Mouse (Mus musculus): ENCODE results near the gene Prdx2. TPM values are rescaled to one million over a fixed set of nuclear protein-coding genes. Genes with fewer than 3 reads are reported as not detected.

Prdx2 gene
- total and polyA plus RNA-seq, 2 experiments from 2014 or later = 758 to 809 TPM

- H3K36me3 ChIP-seq (replicated peaks; ENCODE audit: control insufficient read depth, insufficient read depth, low read length) = no peaks in the 10 kb centered on the region
Observed at GRCm38 (mm10) chr8:84985684-84986378, 16.4 kb downstream of the Prdx2 start.

GRCm38 (mm10) chr8:84986379-84986945 lies 17.1 kb downstream of the Prdx2 start:
- no peaks in the 10 kb centered on the region for H3K9me3 ChIP-seq (replicated peaks; ENCODE audit: control insufficient read depth, low read length)
- H3K27me3 ChIP-seq (ENCODE audit: control insufficient read depth, insufficient read depth, low read length) = no peaks in the 10 kb centered on the region
- H3K36me3 ChIP-seq (replicated peaks; ENCODE audit: control insufficient read depth, insufficient read depth, low read length) = no peaks in the 10 kb centered on the region
- 31% methylated on average over 8 of the region's 8 CpGs for WGBS
- H3K9ac ChIP-seq (replicated peaks; ENCODE audit: low read depth, low read length) = peak overlapping the region; percentile 48; the same call in 1 of the 2 replicates
- TF ChIP-seq EP300 (IDR thresholded peaks at IDR 0.05; ENCODE audit: low read depth) = no peak
- TF ChIP-seq CTCF (IDR thresholded peaks at IDR 0.05; ENCODE audit: low read depth) = no peak
- H3K4me2 ChIP-seq (ENCODE audit: low read depth, low read length) = peak overlapping the region; percentile 87
- H3K4me1 ChIP-seq (ENCODE audit: control insufficient read depth, insufficient read depth) = peaks cover 32% of the 10 kb centered on the region
- peak overlapping the region; percentile 75 for H3K27ac ChIP-seq (ENCODE audit: low read depth)
- ATAC-seq (ENCODE audit: insufficient read depth, low read depth) (no peak), DNase-seq (ENCODE audit: low spot score) (no peak)
- H3K4me3 ChIP-seq (ENCODE audit: low read depth, low read length) = peak overlapping the region; percentile 54

More at GRCm38 (mm10) chr8:84985684-84986378, 16.4 kb downstream of the Prdx2 start:
- H3K9ac ChIP-seq (replicated peaks; ENCODE audit: low read depth, low read length) = peak overlapping the region; percentile 48
- H3K4me1 ChIP-seq (ENCODE audit: control insufficient read depth, insufficient read depth) = peaks cover 34% of the 10 kb centered on the region
- H3K9me3 ChIP-seq (replicated peaks; ENCODE audit: control insufficient read depth, low read length) = no peaks in the 10 kb centered on the region
- DNase-seq (ENCODE audit: low spot score) = peak; percentile 72
- TF ChIP-seq EP300 (IDR thresholded peaks at IDR 0.05; ENCODE audit: low read depth) (no peak), CTCF (IDR thresholded peaks at IDR 0.05; ENCODE audit: low read depth) (0 out of 2 replicates have a peak, but pooled peaks have one; percentile 4)
- no peaks in the 10 kb centered on the region for H3K27me3 ChIP-seq (ENCODE audit: control insufficient read depth, insufficient read depth, low read length)
- peak overlapping the region; percentile 87 for H3K4me2 ChIP-seq (ENCODE audit: low read depth, low read length)
- ATAC-seq (ENCODE audit: insufficient read depth, low read depth) = peak; percentile 12
- H3K27ac ChIP-seq (ENCODE audit: low read depth) = peak overlapping the region; percentile 75
- peak overlapping the region; percentile 54 for H3K4me3 ChIP-seq (ENCODE audit: low read depth, low read length)
- whole genome bisulfite sequencing = under 1% methylated on average over 53 of the region's 53 CpGs

- H3K9ac ChIP-seq (replicated peaks; ENCODE audit: low read depth, low read length) = no peak overlapping the region
- no peak overlapping the region for H3K4me3 ChIP-seq (ENCODE audit: low read depth, low read length)
- ATAC-seq (ENCODE audit: insufficient read depth, low read depth) = no peak
- no peaks in the 10 kb centered on the region for H3K36me3 ChIP-seq (replicated peaks; ENCODE audit: control insufficient read depth, insufficient read depth, low read length)
- H3K4me2 ChIP-seq (ENCODE audit: low read depth, low read length) = no peak overlapping the region
- no peaks in the 10 kb centered on the region for H3K27me3 ChIP-seq (ENCODE audit: control insufficient read depth, insufficient read depth, low read length)
- no peak for TF ChIP-seq CTCF (IDR thresholded peaks at IDR 0.05; ENCODE audit: low read depth)
- WGBS = 79% methylated on average over 5 of the region's 5 CpGs
- peaks cover 27% of the 10 kb centered on the region for H3K4me1 ChIP-seq (ENCODE audit: control insufficient read depth, insufficient read depth)
- no peak for DNase-seq (ENCODE audit: low spot score)
- H3K9me3 ChIP-seq (replicated peaks; ENCODE audit: control insufficient read depth, low read length) = no peaks in the 10 kb centered on the region
- no peak overlapping the region for H3K27ac ChIP-seq (ENCODE audit: low read depth)
Observed at GRCm38 (mm10) chr8:84987388-84987787, 18.0 kb downstream of the Prdx2 start.

GRCm38 (mm10) chr8:84987903-84988302 lies 18.5 kb downstream of the Prdx2 start:
- WGBS = 61% methylated on average over 2 of the region's 2 CpGs
- peaks cover 27% of the 10 kb centered on the region for H3K4me1 ChIP-seq (ENCODE audit: control insufficient read depth, insufficient read depth)
- no peaks in the 10 kb centered on the region for H3K27me3 ChIP-seq (ENCODE audit: control insufficient read depth, insufficient read depth, low read length)
- H3K9me3 ChIP-seq (replicated peaks; ENCODE audit: control insufficient read depth, low read length) = no peaks in the 10 kb centered on the region
- no peak overlapping the region for H3K9ac ChIP-seq (replicated peaks; ENCODE audit: low read depth, low read length)
- ATAC-seq (ENCODE audit: insufficient read depth, low read depth) (no peak), DNase-seq (ENCODE audit: low spot score) (no peak)
- H3K4me2 ChIP-seq (ENCODE audit: low read depth, low read length) = no peak overlapping the region
- H3K4me3 ChIP-seq (ENCODE audit: low read depth, low read length) = no peak overlapping the region
- H3K27ac ChIP-seq (ENCODE audit: low read depth) = no peak overlapping the region
- no peaks in the 10 kb centered on the region for H3K36me3 ChIP-seq (replicated peaks; ENCODE audit: control insufficient read depth, insufficient read depth, low read length)
- TF ChIP-seq CTCF (IDR thresholded peaks at IDR 0.05; ENCODE audit: low read depth) (no peak), EP300 (IDR thresholded peaks at IDR 0.05; ENCODE audit: low read depth) (no peak)

GRCm38 (mm10) chr8:84989311-84989731 lies 19.9 kb downstream of the Prdx2 start:
- no peaks in the 10 kb centered on the region for H3K36me3 ChIP-seq (replicated peaks; ENCODE audit: control insufficient read depth, insufficient read depth, low read length)
- no peak for DNase-seq (ENCODE audit: low spot score)
- no peak overlapping the region for H3K9ac ChIP-seq (replicated peaks; ENCODE audit: low read depth, low read length)
- H3K9me3 ChIP-seq (replicated peaks; ENCODE audit: control insufficient read depth, low read length) = no peaks in the 10 kb centered on the region
- H3K27ac ChIP-seq (ENCODE audit: low read depth) = no peak overlapping the region
- WGBS = 18% methylated on average over 15 of the region's 15 CpGs
- no peak overlapping the region for H3K4me3 ChIP-seq (ENCODE audit: low read depth, low read length)
- no peak for TF ChIP-seq EP300 (IDR thresholded peaks at IDR 0.05; ENCODE audit: low read depth)
- no peak for TF ChIP-seq CTCF (IDR thresholded peaks at IDR 0.05; ENCODE audit: low read depth)
- no peak for ATAC-seq (ENCODE audit: insufficient read depth, low read depth)
- H3K4me2 ChIP-seq (ENCODE audit: low read depth, low read length) = peak overlapping the region; percentile 85
- 0 out of 2 replicates have a peak, but pooled peaks cover 2% of the 10 kb centered on the region for H3K27me3 ChIP-seq (ENCODE audit: control insufficient read depth, insufficient read depth, low read length)
- peaks cover 27% of the 10 kb centered on the region for H3K4me1 ChIP-seq (ENCODE audit: control insufficient read depth, insufficient read depth)
